Mouse (Mus musculus): Measurements from ENCODE around the gene Dnajb2. TPM values are rescaled to one million over a fixed set of nuclear protein-coding genes. Genes with fewer than 3 reads are reported as not detected.
"Not testable (repeated sequence)": the region's sequence is repeated elsewhere in the genome, so short reads cannot be mapped to it uniquely, and the experiment has no call there.

Gene Dnajb2
- polyA plus RNA-seq, 1 experiment from 2014 or later = 62.3 TPM

DNA sequence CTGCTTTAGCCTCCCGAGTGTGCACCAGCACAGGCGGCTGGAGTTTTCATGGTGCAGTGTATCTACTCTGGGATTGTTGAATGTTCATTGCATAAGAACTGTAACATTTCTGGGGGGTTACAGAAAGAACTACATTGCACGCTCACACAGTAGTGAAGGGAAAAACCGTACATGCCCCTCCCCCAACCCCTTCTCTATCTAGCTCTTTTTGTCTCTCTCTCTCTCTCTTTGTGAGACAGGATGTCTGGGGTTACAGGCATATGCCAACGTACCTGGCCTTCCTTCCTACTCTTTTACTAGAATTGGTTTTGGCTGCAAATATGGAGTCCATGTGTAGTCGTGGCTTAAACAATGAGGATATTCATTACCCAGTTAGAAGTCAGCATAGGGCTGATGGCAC is 13.3 kb upstream of the Dnajb2 start:
- Histone ChIP-seq H3K36me3 (no peaks in the 10 kb centered on the region), H3K4me1 (replicated peaks) (peaks cover 20% of the 10 kb centered on the region), H3K4me3 (no peak overlapping the region), H3K9me3 (no peaks in the 10 kb centered on the region), H3K27ac (no peak overlapping the region), H3K27me3 (peaks cover 73% of the 10 kb centered on the region), H3K9ac (no peak overlapping the region), H3K4me2 (no peak overlapping the region)
- 84% methylated on average over 6 of the region's 6 CpGs for WGBS
- ATAC-seq (ENCODE audit: low FRiP score) = no peak

DNA sequence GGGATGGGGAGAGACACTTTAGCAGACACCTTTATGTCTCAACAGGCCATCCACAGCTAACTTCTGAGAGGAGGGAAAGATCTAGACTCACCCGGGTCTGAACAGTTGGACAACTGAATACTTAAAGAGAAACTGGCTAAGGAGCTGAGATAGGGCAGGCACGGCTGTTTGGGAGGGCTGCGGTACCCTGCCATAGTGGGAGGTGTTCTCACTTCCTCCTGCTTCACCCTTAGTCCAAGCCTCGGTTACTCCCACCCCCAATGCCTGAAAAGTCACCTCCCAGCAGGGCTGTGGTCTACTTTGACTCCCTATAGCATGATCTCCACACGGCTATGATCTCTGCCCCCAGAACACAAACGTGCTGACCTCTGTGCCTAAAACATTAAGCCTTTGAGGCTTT is 12.7 kb upstream of the Dnajb2 start:
- WGBS = 73% methylated on average over 6 of the region's 6 CpGs
- H3K4me3 ChIP-seq = no peak overlapping the region
- H3K4me1 ChIP-seq (replicated peaks) = peaks cover 14% of the 10 kb centered on the region
- no peak overlapping the region for H3K27ac ChIP-seq
- ATAC-seq (ENCODE audit: low FRiP score) = no peak
- peaks cover 67% of the 10 kb centered on the region for H3K27me3 ChIP-seq
- H3K9me3 ChIP-seq = no peaks in the 10 kb centered on the region
- no peak overlapping the region for H3K9ac ChIP-seq
- H3K4me2 ChIP-seq = no peak overlapping the region
- no peaks in the 10 kb centered on the region for H3K36me3 ChIP-seq

DNA sequence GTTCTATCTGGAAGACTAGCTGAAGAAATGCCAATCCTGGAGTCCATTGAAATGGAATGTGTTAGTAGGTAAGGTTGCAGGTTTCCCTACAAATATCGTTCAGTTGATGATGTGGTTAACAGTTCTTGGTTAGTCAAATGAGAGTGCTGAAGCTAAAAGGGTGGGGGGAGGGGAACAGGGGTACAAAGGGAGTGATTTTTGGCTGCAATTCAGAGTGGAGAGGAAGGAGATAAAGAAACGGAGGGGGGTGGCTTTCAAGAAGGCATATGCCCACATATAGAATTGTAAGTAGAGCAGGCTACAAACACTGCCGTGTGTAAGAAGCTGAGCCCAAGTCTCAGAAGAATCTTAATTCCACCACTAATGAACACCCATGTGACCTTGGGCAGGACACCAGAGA is 10.7 kb upstream of the Dnajb2 start:
- Histone ChIP-seq H3K4me2 (no peak overlapping the region), H3K4me3 (no peak overlapping the region), H3K27me3 (peaks cover 49% of the 10 kb centered on the region), H3K36me3 (no peaks in the 10 kb centered on the region), H3K9me3 (no peaks in the 10 kb centered on the region), H3K9ac (no peak overlapping the region), H3K27ac (no peak overlapping the region), H3K4me1 (replicated peaks) (no peaks in the 10 kb centered on the region)
- WGBS = 69% methylated on average over 3 of the region's 3 CpGs
- no peak for ATAC-seq (ENCODE audit: low FRiP score)

DNA sequence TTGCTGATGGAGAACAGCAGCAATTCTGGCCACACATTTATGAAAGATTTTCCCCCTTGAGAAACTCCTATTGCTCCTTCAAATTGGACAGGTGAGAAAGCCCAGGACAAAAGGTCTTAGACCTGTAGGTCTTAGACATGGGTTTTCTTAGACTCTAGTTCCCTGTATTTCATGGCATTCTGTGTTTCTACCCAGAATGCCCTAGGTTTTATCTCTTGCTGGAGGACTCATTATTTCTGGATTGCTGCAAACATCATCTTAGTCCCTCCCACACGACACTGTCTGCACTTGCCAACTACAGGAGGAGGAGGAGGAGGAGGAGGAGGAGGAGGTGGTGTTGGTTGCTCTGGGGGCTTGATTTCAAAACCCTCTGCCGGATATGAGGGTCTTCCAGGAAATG is 10.1 kb upstream of the Dnajb2 start:
- H3K4me2 ChIP-seq = no peak overlapping the region
- H3K27ac ChIP-seq = no peak overlapping the region
- WGBS = 70% methylated on average over 2 of the region's 2 CpGs
- H3K4me3 ChIP-seq = no peak overlapping the region
- ATAC-seq (ENCODE audit: low FRiP score) = no peak
- H3K9ac ChIP-seq = no peak overlapping the region
- H3K4me1 ChIP-seq (replicated peaks) = no peaks in the 10 kb centered on the region
- no peaks in the 10 kb centered on the region for H3K36me3 ChIP-seq
- peaks cover 49% of the 10 kb centered on the region for H3K27me3 ChIP-seq
- no peaks in the 10 kb centered on the region for H3K9me3 ChIP-seq

DNA sequence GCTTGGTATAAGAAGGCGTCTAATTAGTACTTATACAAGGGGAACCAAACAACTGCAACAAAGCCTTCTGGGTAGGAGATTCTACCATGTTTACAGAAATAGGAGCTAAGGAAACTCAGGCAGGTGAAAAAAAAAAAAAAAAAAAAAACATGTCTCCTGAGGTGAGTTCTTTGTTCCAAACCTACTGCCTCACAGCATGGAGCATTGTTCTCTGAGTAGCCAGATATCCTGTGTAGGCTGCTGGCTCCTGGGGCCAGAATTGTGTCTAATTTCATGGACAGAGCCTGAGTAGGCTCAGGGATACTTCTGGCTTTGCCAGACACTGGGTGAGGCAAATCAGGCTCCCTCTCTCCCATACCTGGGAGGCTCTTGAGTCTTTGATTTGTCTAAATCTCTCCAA is 8.6 kb upstream of the Dnajb2 start:
- no peaks in the 10 kb centered on the region for H3K4me1 ChIP-seq (replicated peaks)
- H3K4me3 ChIP-seq = no peak overlapping the region
- ATAC-seq (ENCODE audit: low FRiP score) = no peak
- H3K9me3 ChIP-seq = no peaks in the 10 kb centered on the region
- H3K27ac ChIP-seq = no peak overlapping the region
- H3K4me2 ChIP-seq = no peak overlapping the region
- WGBS = 85% methylated on average over 1 of the region's 1 CpGs
- H3K36me3 ChIP-seq = no peaks in the 10 kb centered on the region
- H3K27me3 ChIP-seq = peaks cover 43% of the 10 kb centered on the region
- H3K9ac ChIP-seq = no peak overlapping the region

DNA sequence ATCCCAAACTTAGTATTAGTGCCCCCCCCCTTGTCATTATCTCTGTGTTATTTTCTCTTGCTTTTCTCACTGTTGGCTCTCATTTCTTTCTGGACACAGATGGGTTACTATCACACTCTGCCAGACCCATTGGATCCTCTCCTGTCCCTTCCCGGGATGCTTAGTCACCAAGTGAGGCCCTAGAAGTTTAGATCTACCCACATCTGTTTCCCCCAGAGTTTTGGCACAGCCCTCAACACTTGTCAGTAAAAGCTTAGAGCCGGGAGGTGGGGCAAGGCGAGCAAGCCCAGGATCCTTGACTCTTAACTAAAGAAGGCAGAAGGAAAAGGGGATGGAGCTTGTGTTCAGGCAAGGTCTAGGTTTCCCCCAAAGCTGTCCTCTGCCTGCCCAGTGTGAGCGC is 7.0 kb upstream of the Dnajb2 start:
- H3K27ac ChIP-seq = no peak overlapping the region
- H3K9me3 ChIP-seq = no peaks in the 10 kb centered on the region
- no peaks in the 10 kb centered on the region for H3K36me3 ChIP-seq
- H3K4me2 ChIP-seq = no peak overlapping the region
- peaks cover 31% of the 10 kb centered on the region; the same call in 1 of the 2 replicates for H3K27me3 ChIP-seq
- no peak overlapping the region for H3K9ac ChIP-seq
- H3K4me1 ChIP-seq (replicated peaks) = no peaks in the 10 kb centered on the region
- ATAC-seq (ENCODE audit: low FRiP score) = no peak
- H3K4me3 ChIP-seq = no peak overlapping the region
- 67% methylated on average over 4 of the region's 4 CpGs for WGBS

DNA sequence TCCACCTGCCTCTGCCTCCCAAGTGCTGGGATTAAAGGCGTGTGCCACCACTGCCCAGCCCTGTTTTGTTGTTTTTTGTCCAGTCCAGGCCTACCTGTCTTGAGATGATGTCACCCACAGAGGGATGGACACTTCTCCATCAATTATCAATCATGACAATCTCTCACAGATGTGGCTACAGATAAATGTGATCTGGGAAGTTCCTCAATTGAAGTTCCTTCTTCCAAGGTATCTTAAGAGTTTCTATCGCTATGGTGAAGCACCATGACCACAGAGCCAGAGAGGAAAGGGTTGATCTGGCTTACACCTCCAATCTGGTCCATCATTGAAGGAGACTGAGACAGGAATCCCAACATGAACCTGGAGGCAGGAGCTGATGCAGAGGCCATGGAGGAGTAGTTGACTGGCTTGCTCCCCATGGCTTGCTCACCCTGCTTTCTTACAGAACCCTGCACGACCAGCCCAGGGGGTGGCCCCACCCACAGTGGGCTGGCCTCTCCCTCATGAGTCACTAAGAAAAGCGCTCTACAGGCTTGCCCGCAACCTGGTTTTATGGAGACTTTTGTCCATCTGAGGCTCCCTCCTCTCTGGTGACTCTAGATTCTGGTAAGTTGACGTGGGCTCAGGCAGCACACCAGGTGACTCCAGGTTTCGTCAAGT is 5.7 kb upstream of the Dnajb2 start:
- Histone ChIP-seq H3K9ac (no peak overlapping the region), H3K4me3 (no peak overlapping the region), H3K4me2 (no peak overlapping the region), H3K9me3 (no peaks in the 10 kb centered on the region), H3K27me3 (0 out of 2 replicates have a peak, but pooled peaks cover 26% of the 10 kb centered on the region), H3K27ac (no peak overlapping the region), H3K4me1 (replicated peaks) (0 out of 2 replicates have a peak, but pooled peaks cover 5% of the 10 kb centered on the region), H3K36me3 (no peaks in the 10 kb centered on the region)
- no peak for ATAC-seq (ENCODE audit: low FRiP score)
- WGBS = 78% methylated on average over 7 of the region's 7 CpGs

DNA sequence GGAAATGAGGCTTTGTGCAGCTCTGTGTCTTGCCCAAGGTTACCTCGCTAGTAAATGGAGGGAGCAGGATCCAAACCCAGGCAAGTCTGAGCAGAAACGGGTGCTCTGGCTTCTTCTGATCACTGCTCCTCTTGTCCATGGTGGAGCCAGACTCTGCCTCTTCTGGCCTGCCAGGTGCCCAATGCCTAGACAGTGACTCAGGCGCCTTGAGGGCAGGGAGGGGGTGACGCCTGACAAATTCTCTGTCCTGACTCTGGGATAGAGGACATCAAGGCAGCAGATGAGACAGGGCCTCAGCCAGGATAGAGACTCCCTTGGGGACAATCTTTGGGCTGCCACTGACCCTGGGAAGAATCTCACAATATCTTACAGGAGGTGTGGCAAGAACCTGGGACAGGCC is 5.0 kb upstream of the Dnajb2 start:
- Histone ChIP-seq H3K4me2 (no peak overlapping the region), H3K36me3 (no peaks in the 10 kb centered on the region), H3K9me3 (no peaks in the 10 kb centered on the region), H3K4me1 (replicated peaks) (peaks cover 10% of the 10 kb centered on the region), H3K27ac (no peak overlapping the region), H3K9ac (no peak overlapping the region), H3K27me3 (0 out of 2 replicates have a peak, but pooled peaks cover 23% of the 10 kb centered on the region), H3K4me3 (no peak overlapping the region)
- WGBS = 79% methylated on average over 4 of the region's 4 CpGs
- ATAC-seq (ENCODE audit: low FRiP score) = no peak

DNA sequence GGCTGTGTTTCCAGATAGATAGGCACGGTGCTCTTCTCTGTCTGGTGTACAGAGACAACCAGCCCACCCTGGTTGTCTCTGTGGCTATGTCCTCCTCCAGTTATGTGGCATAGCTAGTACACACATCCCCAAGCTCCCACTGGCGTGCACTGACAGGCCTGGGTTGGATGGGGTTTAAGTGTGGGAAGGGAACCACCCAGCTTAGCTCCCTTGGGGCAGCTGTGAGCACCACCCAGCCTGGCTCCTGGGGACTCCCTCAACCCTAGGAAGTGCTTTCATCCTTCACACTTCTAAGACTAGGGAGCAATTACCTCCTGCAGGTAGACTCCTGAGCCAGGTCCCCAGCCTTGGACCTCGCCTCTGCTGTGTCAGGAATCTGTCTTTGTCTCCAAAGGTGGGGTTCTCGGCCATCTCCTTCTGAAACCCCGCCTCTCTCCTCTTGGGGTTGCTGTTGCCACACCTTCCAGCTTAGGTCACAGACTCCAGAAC is 4.5 kb upstream of the Dnajb2 start, which contains the start of gene A630095N17Rik:
Gene A630095N17Rik, minus strand, starts transcription at position 439 of the 489 bp plus-strand sequence.
- no peak within 1 kb of the TSS for H3K4me2 ChIP-seq
- no peak within 1 kb of the TSS for H3K4me3 ChIP-seq
- no peak within 1 kb of the TSS for H3K9ac ChIP-seq
- no peak within 1 kb of the TSS for H3K27ac ChIP-seq
- H3K9me3 ChIP-seq = no peaks in the 10 kb centered on the region
- 71% methylated on average over 5 of the region's 5 CpGs for WGBS
- no peaks in the 10 kb centered on the region for H3K36me3 ChIP-seq
- ATAC-seq (ENCODE audit: low FRiP score) = no peak
- H3K4me1 ChIP-seq (replicated peaks) = peaks cover 11% of the 10 kb centered on the region
- 0 out of 2 replicates have a peak, but pooled peaks cover 19% of the 10 kb centered on the region for H3K27me3 ChIP-seq

DNA sequence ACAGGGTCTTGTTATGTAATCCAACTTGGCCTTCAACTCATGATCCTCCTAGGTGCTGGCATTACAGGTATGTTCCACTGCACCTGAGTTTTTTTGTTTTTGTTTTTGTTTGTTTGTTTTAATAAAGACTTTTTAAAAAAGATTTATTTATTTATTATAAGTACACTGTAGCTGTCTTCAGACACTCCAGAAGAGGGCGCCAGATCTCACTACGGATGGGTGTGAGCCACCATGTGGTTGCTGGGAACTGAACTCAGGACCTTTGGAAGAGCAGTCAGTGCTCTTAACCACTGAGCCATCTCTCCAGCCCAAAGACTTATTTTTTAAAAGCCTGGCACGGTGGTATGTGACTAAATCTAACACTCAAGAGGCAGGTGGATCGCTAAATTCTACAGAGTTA is 3.7 kb upstream of the Dnajb2 start:
- not testable (repeated sequence) for H3K27ac ChIP-seq; ATAC-seq (ENCODE audit: low FRiP score); H3K4me3 ChIP-seq; H3K36me3 ChIP-seq; H3K9me3 ChIP-seq; H3K4me2 ChIP-seq; H3K9ac ChIP-seq
- 64% methylated on average over 4 of the region's 4 CpGs for WGBS
- peaks cover 19% of the 10 kb centered on the region for H3K4me1 ChIP-seq (replicated peaks)
- H3K27me3 ChIP-seq = 0 out of 2 replicates have a peak, but pooled peaks cover 16% of the 10 kb centered on the region

DNA sequence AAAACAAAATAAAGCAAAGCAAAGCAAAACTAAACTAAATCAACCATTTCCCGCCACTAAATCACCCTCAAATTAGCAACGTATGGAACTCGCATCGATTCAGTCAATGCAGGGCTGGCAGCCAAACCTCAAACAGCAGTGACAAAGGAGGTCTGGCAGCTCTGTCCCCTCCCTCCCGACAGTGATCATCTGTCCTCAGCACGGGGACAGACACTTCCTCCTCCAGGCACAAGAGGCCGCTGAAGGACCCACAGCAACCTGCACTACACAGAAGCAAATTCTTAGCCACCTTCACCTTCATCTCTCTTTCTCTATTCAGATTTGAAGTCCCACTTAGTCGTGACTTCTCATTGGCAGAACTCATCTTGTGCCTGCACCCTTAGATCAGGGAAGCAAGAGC is 1.6 kb upstream of the Dnajb2 start:
- Histone ChIP-seq H3K4me1 (replicated peaks) (peaks cover 28% of the 10 kb centered on the region), H3K9me3 (no peaks in the 10 kb centered on the region), H3K4me3 (no peak overlapping the region), H3K27me3 (0 out of 2 replicates have a peak, but pooled peaks cover 16% of the 10 kb centered on the region), H3K36me3 (peaks cover 4% of the 10 kb centered on the region), H3K4me2 (no peak overlapping the region), H3K27ac (peak overlapping the region; percentile 41; the same call in 1 of the 2 replicates), H3K9ac (no peak overlapping the region)
- peak; percentile 54; the same call in 1 of the 2 replicates for ATAC-seq (ENCODE audit: low FRiP score)
- 2% methylated on average over 8 of the region's 8 CpGs for WGBS

DNA sequence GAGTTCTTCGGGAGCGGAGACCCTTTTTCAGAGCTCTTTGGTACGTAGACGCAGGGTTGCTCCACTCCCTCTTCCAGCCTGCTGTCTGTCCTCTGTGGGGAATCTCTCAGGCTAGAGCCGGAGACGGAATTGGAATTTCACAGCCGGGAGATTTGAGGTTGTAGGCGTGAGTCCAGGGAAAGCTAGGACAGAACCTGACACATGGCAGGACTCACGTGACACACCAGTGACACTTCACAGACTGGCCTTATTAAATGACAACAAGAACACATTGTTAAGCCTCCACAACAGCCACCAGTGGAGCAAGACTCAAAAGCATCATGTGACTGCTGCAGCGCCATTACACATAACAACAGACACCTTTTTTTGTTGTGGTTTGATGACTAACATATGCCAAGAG is 3.4 kb downstream of the Dnajb2 start:
- ATAC-seq (ENCODE audit: low FRiP score) = no peak
- WGBS = 86% methylated on average over 10 of the region's 10 CpGs
- Histone ChIP-seq H3K27ac (no peak overlapping the region), H3K4me3 (no peak overlapping the region), H3K9me3 (no peaks in the 10 kb centered on the region), H3K27me3 (no peaks in the 10 kb centered on the region), H3K4me2 (no peak overlapping the region), H3K4me1 (replicated peaks) (peaks cover 27% of the 10 kb centered on the region), H3K9ac (no peak overlapping the region), H3K36me3 (peaks cover 40% of the 10 kb centered on the region)

DNA sequence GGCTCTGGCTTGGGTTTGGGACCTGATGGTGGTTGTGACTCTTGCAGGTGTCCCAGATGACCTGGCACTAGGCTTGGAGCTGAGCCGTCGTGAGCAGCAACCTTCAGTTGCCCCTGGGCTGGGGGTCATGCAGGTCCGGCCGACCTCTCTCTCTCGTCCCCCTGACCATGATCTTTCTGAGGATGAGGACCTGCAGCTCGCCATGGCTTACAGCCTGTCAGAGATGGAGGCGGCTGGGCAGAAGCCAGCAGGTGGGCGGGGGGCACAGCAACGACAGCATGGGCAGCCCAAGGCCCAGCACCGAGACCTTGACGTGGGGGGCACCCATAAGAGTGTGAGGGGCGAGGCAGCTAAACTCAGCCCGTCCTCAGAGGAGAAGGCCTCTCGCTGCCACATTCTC is 7.2 kb downstream of the Dnajb2 start:
- ATAC-seq (ENCODE audit: low FRiP score) = no peak
- H3K9me3 ChIP-seq = no peaks in the 10 kb centered on the region
- peaks cover 40% of the 10 kb centered on the region for H3K36me3 ChIP-seq
- no peaks in the 10 kb centered on the region for H3K27me3 ChIP-seq
- H3K4me1 ChIP-seq (replicated peaks) = peaks cover 17% of the 10 kb centered on the region
- no peak overlapping the region for H3K4me3 ChIP-seq
- H3K4me2 ChIP-seq = no peak overlapping the region
- WGBS = 88% methylated on average over 14 of the region's 14 CpGs
- H3K9ac ChIP-seq = no peak overlapping the region
- H3K27ac ChIP-seq = no peak overlapping the region
